Comparison of ENCODE assay signal across 21 mouse cellular contexts in the genomic region with DNA sequence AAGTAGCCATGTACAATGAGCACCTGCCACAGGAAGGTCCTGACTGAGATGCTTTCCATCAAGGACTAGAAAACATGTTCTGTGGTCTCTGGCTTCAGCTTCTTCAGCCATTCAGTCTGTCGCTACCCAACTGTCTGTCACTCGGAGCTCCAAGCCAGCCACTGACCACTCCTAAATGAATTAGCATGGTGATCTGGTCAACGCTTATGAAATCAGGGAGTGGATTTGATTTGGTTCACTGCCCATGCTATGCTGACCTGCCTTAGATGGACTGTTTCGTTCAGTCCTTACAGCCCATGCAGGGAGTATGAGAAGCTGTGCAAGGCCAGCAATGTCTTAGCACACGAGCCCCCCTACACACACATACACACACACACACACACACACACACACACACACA. TPM values are rescaled to one million over a fixed set of nuclear protein-coding genes. Genes with fewer than 3 reads are reported as not detected.
DNase-seq lines count a peak whose midpoint lies in the region; ATAC-seq and TF ChIP-seq lines count a peak whose summit lies in the region.
"Had no signal": no experiment of that assay in that cellular context is flagged by ENCODE, and none has a peak within 500 bp of the region (broad histone marks: within the 10 kb centered on the region; RNA-seq: fewer than 3 reads in every experiment).

No protein-coding gene starts in this region.

- no peaks in the 10 kb centered on the region for H3K4me1 ChIP-seq in kidney, adult 2 months (ENCODE audit: control insufficient read depth, insufficient read depth, low read length)
- H3K4me1 ChIP-seq in liver, adult 2 months (ENCODE audit: control insufficient read depth, insufficient read depth, low read length), result peaks cover 4% of the 10 kb centered on the region
- H3K4me1 ChIP-seq in liver, embryonic 12.5 days, result peaks cover 10% of the 10 kb centered on the region

- H3K79me2 ChIP-seq in liver, adult 2 months (ENCODE audit: control insufficient read depth, insufficient read depth, low read length), result no peaks in the 10 kb centered on the region

- H3K4me2 ChIP-seq in liver, embryonic 12.5 days, result no peak overlapping the region

- no peak overlapping the region for H3K27ac ChIP-seq in kidney, adult 2 months (ENCODE audit: insufficient read depth, low read depth, low read length)
- H3K27ac ChIP-seq in liver, adult 2 months (replicated peaks; ENCODE audit: insufficient read depth, low read depth, low read length), result no peak overlapping the region
- no peak overlapping the region for H3K27ac ChIP-seq in liver, embryonic 12.5 days

- H3K9me3 ChIP-seq in liver, embryonic 12.5 days (replicated peaks), result no peaks in the 10 kb centered on the region
- H3K9me3 ChIP-seq: G1E had no signal

- H3K9ac ChIP-seq in liver, adult 2 months (ENCODE audit: low read depth, low read length), result no peak overlapping the region
- H3K9ac ChIP-seq in liver, embryonic 12.5 days, result no peak overlapping the region

- no peak for TF ChIP-seq POLR2A in kidney, adult 2 months (IDR thresholded peaks at IDR 0.05; ENCODE audit: low read depth, low read length)
- TF ChIP-seq POLR2A in liver, adult 2 months (IDR thresholded peaks at IDR 0.05; ENCODE audit: extremely low read depth, insufficient read depth, low read length), result no peak

- no peak for ATAC-seq in liver, embryonic 12.5 days
- ATAC-seq: activated CD4-positive, CD25-positive, alpha-beta regulatory T cell, adult 4 months; CD4-positive, CD25-positive, alpha-beta regulatory T cell, adult 4 months; Patski had no signal

- WGBS in kidney, adult 2 months, result 54% methylated on average over 5 of the region's 5 CpGs
- WGBS in liver, adult 2 months, result 33% methylated on average over 5 of the region's 5 CpGs
- 67% methylated on average over 5 of the region's 5 CpGs for WGBS in liver, embryonic 12.5 days (ENCODE audit: insufficient replicate concordance)

- no peaks in the 10 kb centered on the region for H3K36me3 ChIP-seq in kidney, adult 2 months (ENCODE audit: control insufficient read depth, insufficient read depth, low read length)
- no peaks in the 10 kb centered on the region for H3K36me3 ChIP-seq in liver, adult 2 months (ENCODE audit: control insufficient read depth, insufficient read depth, low read length)
- H3K36me3 ChIP-seq in liver, embryonic 12.5 days, result no peaks in the 10 kb centered on the region
- H3K36me3 ChIP-seq: G1E had no signal

- no peaks in the 10 kb centered on the region for H3K27me3 ChIP-seq in kidney, adult 2 months (replicated peaks; ENCODE audit: control insufficient read depth, insufficient read depth, low read length)
- no peaks in the 10 kb centered on the region for H3K27me3 ChIP-seq in liver, adult 2 months (ENCODE audit: control insufficient read depth, insufficient read depth, low read length)
- peaks cover 49% of the 10 kb centered on the region for H3K27me3 ChIP-seq in liver, embryonic 12.5 days (replicated peaks)
- H3K27me3 ChIP-seq: Patski had no signal

- peak; percentile 56 for DNase-seq in kidney, adult 2 months
- DNase-seq in kidney, adult 9 months, result no peak
- peak; percentile 79 for DNase-seq in liver, adult 2 months (ENCODE audit: extremely low read depth, low read depth, low spot score)
- peak; percentile 85 for DNase-seq in MN1 (ENCODE audit: low spot score)
- DNase-seq in thymus, postnatal 0 days (ENCODE audit: low spot score), result no peak
- DNase-seq: adrenal gland, adult 2 months; adrenal gland, adult 8-10 months; adrenal gland, postnatal 10 days; adrenal gland, postnatal 14 days; adrenal gland, postnatal 25 days; adrenal gland, postnatal 36 days; B cell, adult 2 months; cerebellum, adult 11 months; cerebellum, adult 11-12 months; cerebellum, adult 18-20 months; cerebellum, adult 2 months had no signal

- no peak overlapping the region for H3K4me3 ChIP-seq in kidney, adult 2 months (ENCODE audit: insufficient read depth, low read depth, low read length)
- H3K4me3 ChIP-seq in liver, adult 2 months (ENCODE audit: insufficient read depth, low read depth, low read length), result no peak overlapping the region
- H3K4me3 ChIP-seq in liver, embryonic 12.5 days, result no peak overlapping the region

- no peak for TF ChIP-seq CTCF in kidney, adult 2 months (conservative IDR thresholded peaks at IDR 0.05; ENCODE audit: insufficient read depth, insufficient read length, low read depth, low read length)
- no peak for TF ChIP-seq CTCF in liver, adult 2 months (IDR thresholded peaks at IDR 0.05; ENCODE audit: low read depth, low read length)

RNA-seq across cellular contexts. Expression of a gene that starts 8.4 kb away (rescaled TPM):
- 14.0 and 14.7 TPM in 2 replicates for polyA plus RNA-seq in kidney, adult 2 months (2012; rRNA removed)
- total RNA-seq in liver, adult 2 months (2014; rRNA removed), result 5.4 and 5.7 TPM in 2 replicates
- polyA plus RNA-seq in liver, adult 2 months (2012; rRNA removed), result 0.81 and 1.7 TPM in 2 replicates
- polyA plus RNA-seq in liver, embryonic 12.5 days (2016; fragmentation: Nextera tagmentation; extraction: Ambion mirVana), result 2.0 and 2.5 TPM in 2 replicates
- 7.1 and 9.2 TPM in 2 replicates for polyA plus RNA-seq in thymus, postnatal 0 days (2015; fragmentation: Nextera tagmentation; extraction: Ambion mirVana)
- total RNA-seq: G1E had no signal
- polyA plus RNA-seq: G1E had no signal

RNA-seq across cellular contexts. Expression of a gene that starts 37.9 kb away (rescaled TPM):
- 91.4 and 110 TPM in 2 replicates for polyA plus RNA-seq in kidney, adult 2 months (2012; rRNA removed)
- total RNA-seq in liver, adult 2 months (2014; rRNA removed), result 194 and 232 TPM in 2 replicates
- polyA plus RNA-seq in liver, adult 2 months (2012; rRNA removed), result 140 and 156 TPM in 2 replicates
- 176 and 179 TPM in 2 replicates for polyA plus RNA-seq in liver, embryonic 12.5 days (2016; fragmentation: Nextera tagmentation; extraction: Ambion mirVana)
- 208 and 209 TPM in 2 replicates for polyA plus RNA-seq in thymus, postnatal 0 days (2015; fragmentation: Nextera tagmentation; extraction: Ambion mirVana)

Comparison
In these comparisons a context has a peak if more than half of its experiments do, and no peak if none do; other contexts are left out.
1. DNase-seq: peak in kidney, adult 2 months (single experiment), liver, adult 2 months (single experiment) and MN1 (single experiment); none in kidney, adult 9 months (single experiment) and thymus, postnatal 0 days (single experiment).